Mouse (Mus musculus) telencephalon, adult 2 months (tissue): ENCODE data around the gene Rnaseh1.

Source experiments
- DNase-seq: peaks from one replicate; pipeline ENCODE4 v3.0.0-alpha.2; 2011; ENCODE audit warnings: low read depth, low spot score

Rnaseh1 gene

GRCm38 (mm10) chr12:28666734-28667133 is 17.3 kb downstream of the Rnaseh1 start:
- DNase-seq, result no peak

GRCm38 (mm10) chr12:28667287-28667686 is 17.9 kb downstream of the Rnaseh1 start:
- no peak for DNase-seq

- no peak for DNase-seq
Observed at GRCm38 (mm10) chr12:28674038-28674720, 24.8 kb downstream of the Rnaseh1 start.

GRCm38 (mm10) chr12:28675121-28675924 is 25.9 kb downstream of the Rnaseh1 start, which contains the start of gene Adi1:
Adi1 (plus strand) TSS chr12:28675231.
- peak; percentile 83 for DNase-seq

GRCm38 (mm10) chr12:28675925-28676209 is 26.5 kb downstream of the Rnaseh1 start:
- DNase-seq, result no peak

GRCm38 (mm10) chr12:28684674-28685073 is 35.3 kb downstream of the Rnaseh1 start:
- no peak for DNase-seq

- no peak for DNase-seq
Observed at GRCm38 (mm10) chr12:28685771-28686170, 36.4 kb downstream of the Rnaseh1 start.

- no peak for DNase-seq
Observed at GRCm38 (mm10) chr12:28686199-28686879, 36.9 kb downstream of the Rnaseh1 start.

- no peak for DNase-seq
Observed at GRCm38 (mm10) chr12:28688996-28689395, 39.6 kb downstream of the Rnaseh1 start.

- DNase-seq, result no peak
Observed at GRCm38 (mm10) chr12:28690730-28691129, 41.3 kb downstream of the Rnaseh1 start.

- no peak for DNase-seq
Observed at GRCm38 (mm10) chr12:28693738-28694137, 44.3 kb downstream of the Rnaseh1 start.

- DNase-seq, result no peak
Observed at GRCm38 (mm10) chr12:28694231-28694630, 44.8 kb downstream of the Rnaseh1 start.

GRCm38 (mm10) chr12:28694776-28695175 is 45.4 kb downstream of the Rnaseh1 start:
- no peak for DNase-seq

GRCm38 (mm10) chr12:28697821-28698595 is 48.6 kb downstream of the Rnaseh1 start:
- DNase-seq, result no peak

GRCm38 (mm10) chr12:28699086-28699485 is 49.7 kb downstream of the Rnaseh1 start:
- no peak for DNase-seq

GRCm38 (mm10) chr12:28699656-28700055 is 50.3 kb downstream of the Rnaseh1 start:
- no peak for DNase-seq

- no peak for DNase-seq
Observed at GRCm38 (mm10) chr12:28700101-28700511, 50.7 kb downstream of the Rnaseh1 start.

- no peak for DNase-seq
Observed at GRCm38 (mm10) chr12:28700561-28701025, 51.2 kb downstream of the Rnaseh1 start.

GRCm38 (mm10) chr12:28701302-28701701 is 51.9 kb downstream of the Rnaseh1 start:
- peak; percentile 73 for DNase-seq

GRCm38 (mm10) chr12:28704381-28704780 is 55.0 kb downstream of the Rnaseh1 start:
- DNase-seq, result no peak

GRCm38 (mm10) chr12:28705204-28705603 is 55.8 kb downstream of the Rnaseh1 start:
- DNase-seq, result no peak

- no peak for DNase-seq
Observed at GRCm38 (mm10) chr12:28708154-28708553, 58.8 kb downstream of the Rnaseh1 start.
